ENCODE assay signal across 24 mouse cellular contexts in the genomic region with DNA sequence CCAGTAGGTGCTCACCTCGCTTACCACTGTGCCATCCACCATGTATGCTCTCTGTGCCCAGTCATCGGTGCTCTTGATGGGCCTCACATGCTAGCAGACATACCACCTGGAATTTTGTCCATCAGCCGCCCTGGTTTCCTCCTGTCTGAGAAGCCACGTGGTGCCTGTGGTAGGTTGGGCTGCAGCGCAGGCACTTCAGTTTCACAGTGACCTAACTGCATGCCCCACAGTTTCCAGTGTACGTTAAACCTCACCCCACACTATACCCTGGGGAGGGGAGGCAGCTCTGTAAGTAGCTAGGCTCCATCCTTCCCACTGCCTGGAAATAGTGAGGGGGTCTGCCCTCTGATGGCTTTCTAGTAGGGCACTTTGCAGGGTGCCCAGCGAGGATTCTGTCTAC. TPM values are rescaled to one million over a fixed set of nuclear protein-coding genes. Genes with fewer than 3 reads are reported as not detected.
DNase-seq lines count a peak whose midpoint lies in the region; ATAC-seq lines count a peak whose summit lies in the region.
"Had no signal": no experiment of that assay in that cellular context is flagged by ENCODE, and none has a peak within 500 bp of the region (broad histone marks: within the 10 kb centered on the region; RNA-seq: fewer than 3 reads in every experiment).

No protein-coding gene starts in this region.

- 71% methylated on average over 7 of the region's 7 CpGs for WGBS in heart, embryonic 10.5 days
- 90% methylated on average over 7 of the region's 7 CpGs for WGBS in midbrain, embryonic 11.5 days
- 90% methylated on average over 7 of the region's 7 CpGs for WGBS in midbrain, embryonic 15.5 days

- intact Hi-C loops in left cerebral cortex, postnatal 36 days (cut with DNase I) = no loop called here

- H3K27me3 ChIP-seq in heart, embryonic 10.5 days (ENCODE audit: insufficient read depth, poor library complexity, severe bottlenecking) = no peaks in the 10 kb centered on the region
- H3K27me3 ChIP-seq in midbrain, embryonic 11.5 days (ENCODE audit: control insufficient read depth, insufficient read depth, low read length) = no peaks in the 10 kb centered on the region
- H3K27me3 ChIP-seq in midbrain, embryonic 15.5 days (replicated peaks) = no peaks in the 10 kb centered on the region
- H3K27me3 ChIP-seq: embryonic facial prominence, embryonic 13.5 days; embryonic facial prominence, embryonic 15.5 days; forebrain, embryonic 13.5 days; forebrain, embryonic 15.5 days had no signal

- peak; percentile 75 for DNase-seq in heart, embryonic 10.5 days (ENCODE audit: low spot score)
- no peak for DNase-seq in heart, adult 9 months (ENCODE audit: low spot score in 2 of 2)
- DNase-seq in midbrain, embryonic 11.5 days (ENCODE audit: low spot score, missing footprints) = peak; percentile 26
- peak; percentile 38 to 64 for DNase-seq in natural killer cell, adult 2 months (ENCODE audit: low spot score in 2 of 2)
- DNase-seq in left cerebral cortex, postnatal 36 days (ENCODE audit: low spot score in 2 of 2) = no peak
- DNase-seq: adrenal gland, adult 2 months; adrenal gland, postnatal 10 days; adrenal gland, postnatal 25 days; B cell, adult 2 months; cerebellum, adult 11 months; cerebellum, adult 18-20 months; cerebellum, adult 8-10 months; cerebellum, adult 9-11 months; cerebellum, postnatal 14 days; cerebellum, postnatal 36 days; embryo, embryonic 11 days; forebrain, postnatal 0 days had no signal

- H3K4me3 ChIP-seq in heart, embryonic 10.5 days = no peak overlapping the region
- H3K4me3 ChIP-seq in midbrain, embryonic 11.5 days (ENCODE audit: low read depth, low read length) = no peak overlapping the region
- no peak overlapping the region for H3K4me3 ChIP-seq in midbrain, embryonic 15.5 days
- H3K4me3 ChIP-seq: embryonic facial prominence, embryonic 13.5 days; embryonic facial prominence, embryonic 15.5 days; erythroblast, embryonic 14.5 days; forebrain, embryonic 13.5 days; forebrain, embryonic 15.5 days had no signal

- H3K9me3 ChIP-seq in heart, embryonic 10.5 days = no peaks in the 10 kb centered on the region
- H3K9me3 ChIP-seq in midbrain, embryonic 11.5 days (ENCODE audit: control insufficient read depth, low read length) = no peaks in the 10 kb centered on the region
- no peaks in the 10 kb centered on the region for H3K9me3 ChIP-seq in midbrain, embryonic 15.5 days
- H3K9me3 ChIP-seq: embryonic facial prominence, embryonic 13.5 days; embryonic facial prominence, embryonic 15.5 days; forebrain, embryonic 13.5 days; forebrain, embryonic 15.5 days had no signal

- H3K27ac ChIP-seq in heart, embryonic 10.5 days = no peak overlapping the region
- H3K27ac ChIP-seq in midbrain, embryonic 11.5 days (ENCODE audit: low read depth, low read length) = no peak overlapping the region
- no peak overlapping the region for H3K27ac ChIP-seq in midbrain, embryonic 15.5 days
- H3K27ac ChIP-seq: embryonic facial prominence, embryonic 13.5 days; embryonic facial prominence, embryonic 15.5 days; forebrain, embryonic 13.5 days; forebrain, embryonic 15.5 days had no signal

- H3K36me3 ChIP-seq in heart, embryonic 10.5 days = peaks cover 22% of the 10 kb centered on the region
- no peaks in the 10 kb centered on the region for H3K36me3 ChIP-seq in midbrain, embryonic 11.5 days (ENCODE audit: control insufficient read depth, insufficient read depth, low read length)
- H3K36me3 ChIP-seq in midbrain, embryonic 15.5 days (replicated peaks) = no peaks in the 10 kb centered on the region
- H3K36me3 ChIP-seq: embryonic facial prominence, embryonic 15.5 days; forebrain, embryonic 15.5 days had no signal

- no peak overlapping the region for H3K4me2 ChIP-seq in midbrain, embryonic 11.5 days
- H3K4me2 ChIP-seq in midbrain, embryonic 15.5 days = no peak overlapping the region
- H3K4me2 ChIP-seq: embryonic facial prominence, embryonic 13.5 days; embryonic facial prominence, embryonic 15.5 days; forebrain, embryonic 13.5 days; forebrain, embryonic 15.5 days had no signal

- peaks cover 32% of the 10 kb centered on the region for H3K4me1 ChIP-seq in heart, embryonic 10.5 days
- H3K4me1 ChIP-seq in midbrain, embryonic 11.5 days (ENCODE audit: control insufficient read depth, insufficient read depth, low read length) = no peaks in the 10 kb centered on the region
- H3K4me1 ChIP-seq in midbrain, embryonic 15.5 days = no peaks in the 10 kb centered on the region
- H3K4me1 ChIP-seq: embryonic facial prominence, embryonic 13.5 days; embryonic facial prominence, embryonic 15.5 days; forebrain, embryonic 13.5 days; forebrain, embryonic 15.5 days had no signal

- no peak overlapping the region for H3K9ac ChIP-seq in midbrain, embryonic 11.5 days (ENCODE audit: low read length)
- no peak overlapping the region for H3K9ac ChIP-seq in midbrain, embryonic 15.5 days
- H3K9ac ChIP-seq: embryonic facial prominence, embryonic 13.5 days; embryonic facial prominence, embryonic 15.5 days; forebrain, embryonic 13.5 days; forebrain, embryonic 15.5 days; forebrain, postnatal 0 days had no signal

- ATAC-seq in midbrain, embryonic 11.5 days (ENCODE audit: low FRiP score) = no peak
- ATAC-seq in midbrain, embryonic 15.5 days (replicated peaks) = no peak
- ATAC-seq: CD4-positive, CD25-positive, alpha-beta regulatory T cell, adult 4 months; forebrain, embryonic 13.5 days; forebrain, embryonic 15.5 days; forebrain, postnatal 0 days had no signal

RNA-seq across cellular contexts. Expression of a gene that starts 26.4 kb away (rescaled TPM):
- polyA plus RNA-seq in heart, embryonic 10.5 days (2016; fragmentation: Nextera tagmentation; extraction: Ambion mirVana) = 46.2 and 55.0 TPM in 2 replicates
- 33.8 and 37.6 TPM in 2 replicates for polyA plus RNA-seq in midbrain, embryonic 11.5 days (2014; fragmentation: Nextera tagmentation; extraction: Ambion mirVana)
- polyA plus RNA-seq in midbrain, embryonic 15.5 days (2015; fragmentation: Nextera tagmentation; extraction: Ambion mirVana) = 33.9 and 38.2 TPM in 2 replicates
- total RNA-seq in left cerebral cortex, postnatal 36 days (2021) = 10 to 100 TPM; 24.4 to 25.7 TPM

RNA-seq across cellular contexts. Expression of a gene that starts 27.8 kb away (rescaled TPM):
- 2.7 and 3.0 TPM in 2 replicates for polyA plus RNA-seq in heart, embryonic 10.5 days (2016; fragmentation: Nextera tagmentation; extraction: Ambion mirVana)
- polyA plus RNA-seq in midbrain, embryonic 11.5 days (2014; fragmentation: Nextera tagmentation; extraction: Ambion mirVana) = 4.5 and 4.9 TPM in 2 replicates
- polyA plus RNA-seq in midbrain, embryonic 15.5 days (2015; fragmentation: Nextera tagmentation; extraction: Ambion mirVana) = 7.8 and 10.1 TPM in 2 replicates
- 10 to 100 TPM; 34.8 to 36.4 TPM for total RNA-seq in left cerebral cortex, postnatal 36 days (2021)

RNA-seq across cellular contexts. Expression of a gene that starts 43.9 kb away (rescaled TPM):
- polyA plus RNA-seq in heart, embryonic 10.5 days (2016; fragmentation: Nextera tagmentation; extraction: Ambion mirVana) = 13.7 and 17.0 TPM in 2 replicates
- 15.3 and 16.2 TPM in 2 replicates for polyA plus RNA-seq in midbrain, embryonic 11.5 days (2014; fragmentation: Nextera tagmentation; extraction: Ambion mirVana)
- 22.4 and 24.1 TPM in 2 replicates for polyA plus RNA-seq in midbrain, embryonic 15.5 days (2015; fragmentation: Nextera tagmentation; extraction: Ambion mirVana)
- total RNA-seq in left cerebral cortex, postnatal 36 days (2021) = 10 to 100 TPM; 24.2 to 24.7 TPM

Comparison
In these comparisons a context has a peak if more than half of its experiments do, and no peak if none do; other contexts are left out.
1. DNase-seq: peak in heart, embryonic 10.5 days (single experiment), midbrain, embryonic 11.5 days (single experiment) and natural killer cell, adult 2 months (2 of 2); none in heart, adult 9 months (0 of 2) and left cerebral cortex, postnatal 36 days (0 of 2).